Mouse (Mus musculus) left cerebral cortex, adult 9 months (tissue): ENCODE data around the gene Ipo13.

Experiments used
- DNase-seq, 2 experiments: peaks; one replicate each; pipeline ENCODE4 v3.0.0; 2022; ENCODE audit warnings: low spot score in 2 of 2

Gene Ipo13

DNA sequence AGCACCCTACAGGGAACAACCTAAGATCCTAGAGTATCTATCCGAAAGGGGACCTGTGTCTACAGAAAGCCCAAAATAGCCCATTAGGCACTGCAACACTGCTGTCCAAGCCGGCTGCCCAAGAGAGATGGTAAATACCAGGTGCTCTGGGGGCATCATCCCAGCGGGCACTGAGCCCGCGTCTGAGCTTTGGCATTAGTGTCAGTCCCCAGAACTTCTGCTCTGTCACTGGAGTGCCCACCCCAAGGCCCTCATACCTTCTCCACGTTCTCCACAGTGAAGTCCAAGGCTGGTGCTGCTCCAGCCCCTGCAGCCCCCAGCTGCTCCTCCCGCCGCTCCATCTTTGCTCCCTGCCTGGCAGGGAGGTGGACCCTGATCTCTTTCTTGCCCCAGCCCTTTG, 768 bp downstream of the Ipo13 start:
- DNase-seq, result no peak

DNA sequence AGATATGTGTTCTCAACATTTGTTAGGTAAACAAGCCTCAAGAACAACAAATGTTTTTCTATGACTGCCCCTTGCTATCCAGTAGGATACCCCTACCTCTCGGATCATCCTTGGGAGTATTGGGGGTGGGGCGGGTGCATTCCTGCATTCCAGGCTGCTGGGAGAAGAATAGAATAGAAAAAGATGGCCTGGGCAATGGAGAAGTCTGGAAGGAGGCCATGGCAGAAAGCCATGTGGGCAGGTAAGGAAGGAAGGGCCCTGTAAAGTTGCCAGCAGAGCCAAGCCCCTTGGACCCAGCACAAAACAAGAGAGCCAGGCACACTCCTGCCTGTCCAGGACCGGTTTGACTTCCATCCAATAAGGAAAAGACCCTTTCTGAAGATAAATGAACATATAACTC, 1.4 kb downstream of the Ipo13 start:
- DNase-seq, result no peak

DNA sequence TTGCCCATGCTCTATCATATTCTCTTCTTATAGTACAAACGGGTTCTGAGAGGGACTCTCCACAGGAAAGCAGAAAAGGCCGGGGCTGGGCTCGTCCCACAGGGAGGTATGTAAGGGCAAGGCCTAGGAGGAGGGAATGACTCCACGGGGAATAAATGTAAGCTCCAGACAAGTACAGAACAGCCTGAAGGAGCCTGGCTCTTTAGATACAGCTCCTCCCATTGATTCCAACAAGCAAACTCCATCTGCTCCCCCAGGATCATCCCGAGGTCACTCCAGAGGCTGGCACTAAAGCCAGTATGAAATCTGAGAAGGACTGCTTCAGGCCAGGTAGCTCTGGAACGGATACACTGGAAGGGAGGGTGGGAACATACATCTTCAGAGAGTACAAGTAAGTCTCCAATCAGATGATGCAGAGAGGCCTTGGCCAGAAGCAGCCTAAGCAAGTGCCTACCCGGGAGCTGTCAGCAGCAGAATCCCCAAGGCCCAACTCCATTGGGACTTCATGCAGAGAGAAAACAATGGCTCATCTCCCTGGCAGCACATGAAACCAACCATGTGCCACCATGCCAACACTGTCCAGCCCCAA, 2.0 kb downstream of the Ipo13 start:
- DNase-seq, result no peak

DNA sequence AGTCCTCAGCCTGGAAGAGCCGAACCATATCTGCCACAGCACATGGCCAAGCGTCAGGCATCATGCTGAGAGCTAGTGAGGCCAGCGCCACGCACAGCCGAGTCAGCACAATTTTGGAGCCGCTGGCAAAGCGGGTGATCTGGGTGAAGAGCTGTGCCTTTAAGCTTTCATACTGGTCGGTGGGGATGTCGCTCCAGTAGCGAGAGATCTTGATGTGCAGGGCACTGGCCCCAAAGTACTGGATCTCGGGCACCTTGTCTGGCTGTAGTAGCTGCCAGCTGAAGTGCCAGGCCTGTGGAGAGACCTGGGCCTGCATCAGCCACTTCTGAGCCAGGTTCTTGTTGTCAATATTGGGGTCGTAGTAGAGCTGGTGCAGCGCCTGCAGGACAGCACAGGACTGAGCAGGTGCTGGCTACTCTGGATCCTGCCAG, 2.7 kb downstream of the Ipo13 start:
- no peak for DNase-seq

- peak in 1 of 2 experiments; percentile 58 for DNase-seq
These were observed 5.9 kb downstream of the Ipo13 start for GRCm38 (mm10) chr4:117908834-117909453.

- DNase-seq, result no peak
These were observed 8.6 kb downstream of the Ipo13 start for GRCm38 (mm10) chr4:117906196-117906595.

- no peak for DNase-seq
These were observed 10.0 kb downstream of the Ipo13 start for GRCm38 (mm10) chr4:117904761-117905160.

GRCm38 (mm10) chr4:117904094-117904493, 10.7 kb downstream of the Ipo13 start:
- peak in 1 of 2 experiments; percentile 56 for DNase-seq

DNA sequence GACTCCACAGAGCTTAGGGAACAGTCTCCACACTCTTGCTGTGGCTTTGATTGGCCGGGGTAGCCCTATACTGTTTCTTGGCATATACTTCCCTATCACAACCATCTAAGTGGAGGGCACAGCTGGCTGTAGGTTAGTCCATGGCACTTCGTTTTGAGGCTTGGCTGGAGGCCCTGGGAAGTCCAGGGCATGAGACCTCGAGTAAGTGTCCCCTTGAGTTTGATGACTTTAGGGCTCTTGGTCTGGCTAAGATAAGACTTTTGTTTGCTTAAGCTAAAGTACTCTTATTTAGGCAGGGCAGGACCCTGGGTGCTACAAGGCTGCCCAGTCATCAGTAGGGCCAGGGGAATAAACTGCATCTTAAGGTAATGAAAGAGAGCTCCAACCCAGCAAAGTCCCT, 16.7 kb downstream of the Ipo13 start:
- DNase-seq, result no peak

GRCm38 (mm10) chr4:117896031-117896430, 18.8 kb downstream of the Ipo13 start:
- no peak for DNase-seq

- no peak for DNase-seq
These were observed 19.5 kb downstream of the Ipo13 start for GRCm38 (mm10) chr4:117895339-117895738.

GRCm38 (mm10) chr4:117894601-117895000, 20.2 kb downstream of the Ipo13 start:
- no peak for DNase-seq

DNA sequence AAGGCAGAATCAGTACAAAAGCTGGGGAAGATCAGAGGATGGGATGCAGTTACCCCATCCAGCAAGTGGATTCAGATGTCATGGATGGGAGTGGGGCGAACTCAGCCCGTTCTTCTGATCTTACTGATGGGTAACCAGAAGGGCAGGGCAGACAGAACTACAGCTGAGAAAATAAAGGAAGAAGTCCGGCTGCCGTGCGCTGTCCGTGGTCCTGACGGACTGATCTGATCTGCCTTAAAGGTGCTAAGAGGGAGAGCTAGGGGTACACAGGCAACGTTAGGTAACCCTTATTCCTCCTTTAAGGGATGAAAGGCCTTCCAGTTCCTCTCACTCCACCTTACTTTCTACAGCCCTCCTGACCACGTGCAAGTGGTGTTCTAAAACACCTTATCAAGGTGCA, 21.4 kb downstream of the Ipo13 start:
- no peak for DNase-seq

DNA sequence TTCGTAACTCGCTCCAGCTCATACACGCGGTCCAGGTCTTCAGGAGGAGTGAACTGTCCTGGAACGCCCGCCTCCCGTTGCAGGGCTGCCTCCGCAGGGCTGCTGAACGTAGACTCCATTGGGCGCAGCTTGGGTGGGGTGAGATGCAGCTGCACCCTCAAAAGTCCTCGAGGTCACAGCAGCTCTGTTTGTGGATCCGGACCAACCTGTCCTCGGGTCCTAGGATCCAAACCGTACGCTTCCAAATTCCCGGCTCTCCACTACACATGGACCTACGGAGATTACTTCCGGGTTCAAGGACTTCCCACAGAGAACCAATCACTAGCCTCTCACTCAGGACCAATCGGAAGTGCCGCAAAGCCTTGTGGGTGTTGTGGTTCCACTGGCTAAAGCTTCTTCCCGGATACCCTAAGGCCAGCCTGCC, 23.0 kb downstream of the Ipo13 start, which contains the start of gene Dph2:
TSS of gene Dph2 (minus strand) at position 295 of the 424 bp plus-strand sequence.
- DNase-seq, result peak; percentile 78 to 88

- no peak for DNase-seq
These were observed 24.0 kb downstream of the Ipo13 start for GRCm38 (mm10) chr4:117890750-117891149.

GRCm38 (mm10) chr4:117890031-117890430, 24.8 kb downstream of the Ipo13 start:
- DNase-seq, result no peak

- no peak for DNase-seq
These were observed 25.3 kb downstream of the Ipo13 start for GRCm38 (mm10) chr4:117889471-117889870.

DNA sequence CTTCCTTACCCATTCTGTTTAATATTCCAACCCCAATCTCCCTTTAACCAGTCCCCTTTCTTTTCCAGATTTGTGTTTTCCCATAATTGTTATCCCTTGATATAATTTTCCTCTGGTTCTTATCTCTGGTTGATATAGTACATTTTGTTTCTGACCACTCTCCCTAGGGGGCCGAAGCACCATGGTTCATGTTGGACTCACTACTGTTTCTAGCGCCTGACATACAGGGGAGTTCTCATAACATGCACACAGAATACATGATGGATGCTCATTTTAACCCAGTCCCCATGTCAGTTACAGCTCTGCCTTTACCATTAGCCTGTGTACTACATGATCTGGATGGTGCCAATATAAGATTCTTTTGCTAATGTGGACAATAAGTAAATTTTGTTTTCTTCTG, 26.9 kb downstream of the Ipo13 start:
- no peak for DNase-seq

GRCm38 (mm10) chr4:117887133-117887532, 27.7 kb downstream of the Ipo13 start, which contains the start of gene Atp6v0b:
Gene Atp6v0b (minus strand): TSS chr4:117887333.
- DNase-seq, result peak; percentile 85 to 95

DNA sequence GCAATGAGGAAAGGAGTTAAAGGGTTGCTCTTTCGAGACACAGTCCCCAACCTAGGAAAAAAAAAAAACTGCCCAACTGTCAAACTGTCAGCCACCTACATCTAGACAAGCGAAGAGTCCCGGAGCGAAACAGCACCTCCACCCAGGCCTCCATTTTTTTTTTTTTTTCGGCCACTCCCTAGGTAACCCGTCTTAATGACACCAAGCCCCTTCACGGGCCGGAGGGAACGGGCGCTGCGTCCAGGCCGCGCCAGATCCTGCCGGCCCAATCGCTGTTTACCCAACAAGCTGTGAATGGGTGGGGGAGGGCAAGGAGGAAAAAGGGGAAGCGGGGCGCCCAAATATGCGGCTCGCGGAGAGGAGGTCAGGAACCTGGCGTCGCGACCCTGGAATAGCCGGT, 28.2 kb downstream of the Ipo13 start:
- DNase-seq, result no peak

GRCm38 (mm10) chr4:117885994-117886393, 28.8 kb downstream of the Ipo13 start:
- no peak for DNase-seq

DNA sequence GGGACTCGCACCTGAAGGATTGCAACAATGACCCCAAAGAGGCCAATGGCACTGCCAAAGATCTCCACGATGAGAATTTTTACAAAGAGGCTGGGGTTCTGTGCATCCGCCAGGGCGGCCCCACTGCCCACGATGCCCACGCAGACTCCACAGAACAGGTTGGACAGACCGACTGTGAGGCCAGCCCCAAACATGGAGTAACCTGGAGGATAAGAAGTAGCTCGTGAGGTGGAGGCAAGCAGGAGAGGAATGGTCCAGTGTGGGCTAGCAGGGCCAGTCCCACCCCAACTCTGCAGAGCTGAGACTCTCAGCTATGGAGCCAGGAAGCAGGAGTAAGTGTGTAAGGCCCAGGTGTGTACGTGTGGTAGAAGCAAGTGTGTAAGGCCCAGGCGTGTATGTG, 29.7 kb downstream of the Ipo13 start:
- no peak for DNase-seq

DNA sequence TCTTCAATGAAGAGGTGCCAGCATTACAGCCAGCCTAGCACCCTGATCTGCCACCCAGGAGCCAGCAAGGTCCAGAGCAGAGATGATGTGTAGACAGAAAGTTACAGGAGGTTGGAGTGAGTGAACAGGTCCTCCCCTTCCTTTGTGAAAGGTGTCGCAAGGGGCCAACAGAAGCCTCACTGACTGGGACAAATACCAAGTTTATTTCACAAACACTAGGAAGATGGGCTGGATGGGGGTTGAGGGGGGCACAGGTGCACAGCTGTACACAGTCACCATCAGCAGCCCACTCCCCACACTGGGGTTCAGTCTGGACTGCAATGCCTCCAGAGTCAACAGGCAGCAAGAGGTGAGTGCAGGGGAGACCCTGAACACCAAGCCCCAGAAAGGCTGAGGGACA, 30.7 kb downstream of the Ipo13 start:
- no peak for DNase-seq
